Mouse (Mus musculus) lung, embryonic 16.5 days (tissue): ENCODE results near the gene Gcfc2. TPM values are rescaled to one million over a fixed set of nuclear protein-coding genes. Genes with fewer than 3 reads are reported as not detected.
A peak's percentile ranks its signal among the peaks of the same experiment; 100 is the strongest.

Source experiments
- ATAC-seq: fragments of 200-750 bp; cut with Nextera tagmentation; 2 replicates; pipeline ENCODE4 v1.8.0; 2017; ENCODE audit warnings: low read depth, mild to moderate bottlenecking, moderate library complexity
- H3K27ac ChIP-seq: fragments of 300-500 bp; sonication (generic); 2 replicates; pipeline ENCODE4 v1.5.1; 2014; ENCODE audit warnings: mild to moderate bottlenecking, control low read depth, low read length
- H3K27me3 ChIP-seq: fragments of 300-500 bp; sonication (generic); 2 replicates; pipeline ENCODE4 v1.6.1; 2014; ENCODE audit warnings: low read depth, low read length, mixed read lengths; ENCODE audit not compliant: control insufficient read depth, insufficient read depth
- H3K36me3 ChIP-seq: fragments of 300-500 bp; sonication (generic); 2 replicates; pipeline ENCODE4 v1.6.1; 2014; ENCODE audit warnings: low read length; ENCODE audit not compliant: control insufficient read depth, insufficient read depth
- H3K4me1 ChIP-seq: fragments of 300-500 bp; sonication (generic); replicated peaks from 2 replicates; pipeline ENCODE4 v1.6.1; 2014; ENCODE audit warnings: low read length, mixed read lengths; ENCODE audit not compliant: control insufficient read depth, insufficient read depth
- H3K4me2 ChIP-seq: fragments of 300-500 bp; sonication (generic); 2 replicates; pipeline ENCODE4 v1.6.1; 2014; ENCODE audit warnings: low read depth, low read length, control low read depth
- H3K4me3 ChIP-seq: fragments of 300-500 bp; sonication (generic); 2 replicates; pipeline ENCODE4 v1.5.1; 2014; ENCODE audit warnings: mild to moderate bottlenecking, low read length, control low read depth
- H3K9ac ChIP-seq: fragments of 300-500 bp; sonication (generic); 2 replicates; pipeline ENCODE4 v1.6.1; 2014; ENCODE audit warnings: low read length, control low read depth
- H3K9me3 ChIP-seq: fragments of 300-500 bp; sonication (generic); 2 replicates; pipeline ENCODE4 v1.6.1; 2016; ENCODE audit warnings: low read length; ENCODE audit not compliant: control insufficient read depth
- WGBS: fragments of 180-500 bp; shearing (Covaris S2); extraction: QIAGEN DNeasy Blood & Tissue Kit; methylation state at CpG from one replicate; pipeline ENCODE4 v1.1.7; 2014; 5-methylcytosine and 5-hydroxymethylcytosine counted together
- polyA plus RNA-seq: library from polyadenylated mRNA; unstranded; fragments of >200 nt; fragmentation: Nextera tagmentation; extraction: Ambion mirVana; gene quantifications from 2 replicates; pipeline ENCODE4 v1.2.1, GENCODE M21; 2015

Gcfc2 gene
- polyA plus RNA-seq, 1 experiment from 2014 or later: 7.5 TPM

- WGBS: 80% methylated on average over 5 of the region's 5 CpGs
These were observed 18.2 kb downstream of the Gcfc2 start for GRCm38 (mm10) chr6:81941718-81942117.

GRCm38 (mm10) chr6:81943281-81943680 lies 19.8 kb downstream of the Gcfc2 start:
- H3K27ac ChIP-seq: no peak overlapping the region
- H3K36me3 ChIP-seq: peaks cover 32% of the 10 kb centered on the region
- no peak overlapping the region for H3K4me3 ChIP-seq
- H3K9ac ChIP-seq: no peak overlapping the region
- H3K4me1 ChIP-seq: no peaks in the 10 kb centered on the region
- ATAC-seq: no peak
- H3K27me3 ChIP-seq: no peaks in the 10 kb centered on the region
- no peaks in the 10 kb centered on the region for H3K9me3 ChIP-seq
- no peak overlapping the region for H3K4me2 ChIP-seq
- WGBS: 85% methylated on average over 2 of the region's 2 CpGs

More at GRCm38 (mm10) chr6:81941718-81942117, 18.2 kb downstream of the Gcfc2 start:
- H3K36me3 ChIP-seq: peaks cover 32% of the 10 kb centered on the region
- no peak overlapping the region for H3K4me3 ChIP-seq
- no peaks in the 10 kb centered on the region for H3K27me3 ChIP-seq
- H3K4me2 ChIP-seq: no peak overlapping the region
- no peak for ATAC-seq
- no peak overlapping the region for H3K27ac ChIP-seq
- no peaks in the 10 kb centered on the region for H3K4me1 ChIP-seq
- no peaks in the 10 kb centered on the region for H3K9me3 ChIP-seq
- no peak overlapping the region for H3K9ac ChIP-seq

GRCm38 (mm10) chr6:81944432-81944831 lies 21.0 kb downstream of the Gcfc2 start:
- WGBS: 91% methylated on average over 3 of the region's 3 CpGs
- H3K4me2 ChIP-seq: no peak overlapping the region
- no peaks in the 10 kb centered on the region for H3K27me3 ChIP-seq
- peaks cover 39% of the 10 kb centered on the region for H3K36me3 ChIP-seq
- ATAC-seq: no peak
- no peak overlapping the region for H3K9ac ChIP-seq
- H3K4me1 ChIP-seq: no peaks in the 10 kb centered on the region
- H3K27ac ChIP-seq: no peak overlapping the region
- no peak overlapping the region for H3K4me3 ChIP-seq
- no peaks in the 10 kb centered on the region for H3K9me3 ChIP-seq

- H3K4me3 ChIP-seq: no peak overlapping the region
- no peak for ATAC-seq
- H3K27me3 ChIP-seq: no peaks in the 10 kb centered on the region
- no peaks in the 10 kb centered on the region for H3K4me1 ChIP-seq
- H3K9me3 ChIP-seq: no peaks in the 10 kb centered on the region
- no peak overlapping the region for H3K4me2 ChIP-seq
- 92% methylated on average over 6 of the region's 6 CpGs for WGBS
- peaks cover 42% of the 10 kb centered on the region for H3K36me3 ChIP-seq
- H3K9ac ChIP-seq: no peak overlapping the region
- H3K27ac ChIP-seq: no peak overlapping the region
These were observed 23.4 kb downstream of the Gcfc2 start for GRCm38 (mm10) chr6:81946906-81947305.

GRCm38 (mm10) chr6:81955133-81955532 lies 31.7 kb downstream of the Gcfc2 start:
- WGBS: 67% methylated on average over 5 of the region's 5 CpGs
- no peak overlapping the region for H3K9ac ChIP-seq
- peaks cover 4% of the 10 kb centered on the region; the same call in 1 of the 2 replicates for H3K9me3 ChIP-seq
- H3K36me3 ChIP-seq: peaks cover 51% of the 10 kb centered on the region
- no peak overlapping the region for H3K27ac ChIP-seq
- H3K27me3 ChIP-seq: no peaks in the 10 kb centered on the region
- no peak overlapping the region for H3K4me2 ChIP-seq
- H3K4me3 ChIP-seq: no peak overlapping the region
- no peaks in the 10 kb centered on the region for H3K4me1 ChIP-seq
- peak; percentile 61 for ATAC-seq

GRCm38 (mm10) chr6:81956399-81956798 lies 32.9 kb downstream of the Gcfc2 start:
- no peak overlapping the region for H3K4me3 ChIP-seq
- peaks cover 4% of the 10 kb centered on the region; the same call in 1 of the 2 replicates for H3K9me3 ChIP-seq
- H3K9ac ChIP-seq: no peak overlapping the region
- H3K36me3 ChIP-seq: peaks cover 47% of the 10 kb centered on the region
- H3K27me3 ChIP-seq: no peaks in the 10 kb centered on the region
- no peaks in the 10 kb centered on the region for H3K4me1 ChIP-seq
- 83% methylated on average over 4 of the region's 4 CpGs for WGBS
- no peak for ATAC-seq
- no peak overlapping the region for H3K4me2 ChIP-seq
- H3K27ac ChIP-seq: no peak overlapping the region

GRCm38 (mm10) chr6:81957992-81958391 lies 34.5 kb downstream of the Gcfc2 start:
- H3K27ac ChIP-seq: no peak overlapping the region
- WGBS: 79% methylated on average over 11 of the region's 11 CpGs
- H3K4me2 ChIP-seq: no peak overlapping the region
- peaks cover 4% of the 10 kb centered on the region; the same call in 1 of the 2 replicates for H3K9me3 ChIP-seq
- H3K4me1 ChIP-seq: no peaks in the 10 kb centered on the region
- H3K27me3 ChIP-seq: no peaks in the 10 kb centered on the region
- no peak for ATAC-seq
- H3K36me3 ChIP-seq: peaks cover 50% of the 10 kb centered on the region
- no peak overlapping the region for H3K4me3 ChIP-seq
- no peak overlapping the region for H3K9ac ChIP-seq

- H3K4me1 ChIP-seq: peaks cover 5% of the 10 kb centered on the region
- peaks cover 4% of the 10 kb centered on the region; the same call in 1 of the 2 replicates for H3K9me3 ChIP-seq
- 88% methylated on average over 8 of the region's 8 CpGs for WGBS
These were observed 36.4 kb downstream of the Gcfc2 start for GRCm38 (mm10) chr6:81959866-81960265.

GRCm38 (mm10) chr6:81960284-81960683 lies 36.8 kb downstream of the Gcfc2 start:
- Histone ChIP-seq H3K27ac (no peak overlapping the region), H3K4me1 (peaks cover 8% of the 10 kb centered on the region), H3K4me2 (no peak overlapping the region), H3K4me3 (no peak overlapping the region), H3K27me3 (no peaks in the 10 kb centered on the region), H3K9ac (no peak overlapping the region), H3K9me3 (peaks cover 4% of the 10 kb centered on the region; the same call in 1 of the 2 replicates), H3K36me3 (peaks cover 45% of the 10 kb centered on the region)
- 70% methylated on average over 1 of the region's 1 CpGs for WGBS
- ATAC-seq: no peak

More at GRCm38 (mm10) chr6:81959866-81960265, 36.4 kb downstream of the Gcfc2 start:
- H3K36me3 ChIP-seq: peaks cover 45% of the 10 kb centered on the region
- H3K27me3 ChIP-seq: no peaks in the 10 kb centered on the region
- H3K27ac ChIP-seq: no peak overlapping the region
- no peak overlapping the region for H3K9ac ChIP-seq
- ATAC-seq: no peak
- H3K4me3 ChIP-seq: no peak overlapping the region
- H3K4me2 ChIP-seq: no peak overlapping the region
